In genomic region chr15:54167842-54168361, GRCm38 (mm10) we compare ENCODE assay signal across 24 mouse cellular contexts.
DNase-seq lines count a peak whose midpoint lies in the region; ATAC-seq and TF ChIP-seq lines count a peak whose summit lies in the region.
"Had no signal": no experiment of that assay in that cellular context is flagged by ENCODE, and none has a peak within 500 bp of the region (broad histone marks: within the 10 kb centered on the region; RNA-seq: fewer than 3 reads in every experiment).

No protein-coding gene starts in this region.

- no peak overlapping the region for H3K27ac ChIP-seq in midbrain, embryonic 12.5 days (replicated peaks)
- no peak overlapping the region for H3K27ac ChIP-seq in midbrain, embryonic 15.5 days
- no peak overlapping the region for H3K27ac ChIP-seq in liver, embryonic 11.5 days (ENCODE audit: low read depth, low read length)
- H3K27ac ChIP-seq in forebrain, postnatal 0 days (ENCODE audit: low read depth, low read length): no peak overlapping the region
- H3K27ac ChIP-seq: heart, adult 2 months; heart, embryonic 10.5 days; heart, embryonic 13.5 days; hindbrain, embryonic 12.5 days; hindbrain, embryonic 15.5 days had no signal

- no peaks in the 10 kb centered on the region for H3K27me3 ChIP-seq in midbrain, embryonic 12.5 days
- H3K27me3 ChIP-seq in midbrain, embryonic 15.5 days (replicated peaks): no peaks in the 10 kb centered on the region
- H3K27me3 ChIP-seq in liver, embryonic 11.5 days (replicated peaks; ENCODE audit: control insufficient read depth, insufficient read depth, low read length): no peaks in the 10 kb centered on the region
- no peaks in the 10 kb centered on the region for H3K27me3 ChIP-seq in forebrain, postnatal 0 days (ENCODE audit: insufficient read depth, low read length)
- H3K27me3 ChIP-seq: heart, embryonic 13.5 days; hindbrain, embryonic 12.5 days; hindbrain, embryonic 15.5 days had no signal

- peak; percentile 22 for DNase-seq in brain, embryonic 14.5 days (ENCODE audit: low read depth)
- peak; percentile 6 for DNase-seq in retina, embryonic 14.5 days (ENCODE audit: low spot score)
- no peak for DNase-seq in liver, embryonic 11.5 days (ENCODE audit: low spot score)
- DNase-seq in forebrain, postnatal 0 days: no peak
- DNase-seq in urinary bladder, postnatal 4 days (ENCODE audit: low spot score in 2 of 2): no peak
- no peak for DNase-seq in right cerebral cortex, postnatal 14 days
- DNase-seq: adrenal gland, adult 2 months; adrenal gland, postnatal 14 days; cerebellum, adult 18-20 months; cerebellum, adult 9-10 months; cerebellum, postnatal 14 days; gastrocnemius, postnatal 10 days; gastrocnemius, postnatal 36 days; heart, adult 2 months; heart, postnatal 14 days; heart, postnatal 4 days had no signal

- ATAC-seq in midbrain, embryonic 12.5 days (ENCODE audit: low FRiP score, low read depth): peak; percentile 27; the same call in 1 of the 2 replicates
- ATAC-seq in midbrain, embryonic 15.5 days (replicated peaks): peak; percentile 66; the same call in 1 of the 2 replicates
- no peak for ATAC-seq in liver, embryonic 11.5 days (replicated peaks; ENCODE audit: low FRiP score)
- ATAC-seq in forebrain, postnatal 0 days: no peak
- ATAC-seq: CD4-positive, CD25-positive, alpha-beta regulatory T cell, adult 4 months; forebrain, embryonic 14.5 days had no signal

- H3K4me3 ChIP-seq in midbrain, embryonic 12.5 days: no peak overlapping the region
- no peak overlapping the region for H3K4me3 ChIP-seq in midbrain, embryonic 15.5 days
- H3K4me3 ChIP-seq in liver, embryonic 11.5 days (ENCODE audit: low read depth, low read length): no peak overlapping the region
- no peak overlapping the region for H3K4me3 ChIP-seq in forebrain, postnatal 0 days (ENCODE audit: low read depth, low read length)
- H3K4me3 ChIP-seq: heart, adult 2 months; heart, embryonic 10.5 days; heart, embryonic 13.5 days; hindbrain, embryonic 12.5 days; hindbrain, embryonic 15.5 days had no signal

- no peaks in the 10 kb centered on the region for H3K9me3 ChIP-seq in midbrain, embryonic 12.5 days
- no peaks in the 10 kb centered on the region for H3K9me3 ChIP-seq in midbrain, embryonic 15.5 days
- H3K9me3 ChIP-seq in liver, embryonic 11.5 days (ENCODE audit: control insufficient read depth, low read length): no peaks in the 10 kb centered on the region
- no peaks in the 10 kb centered on the region for H3K9me3 ChIP-seq in forebrain, postnatal 0 days (ENCODE audit: low read length)
- H3K9me3 ChIP-seq: heart, embryonic 10.5 days; heart, embryonic 13.5 days; hindbrain, embryonic 12.5 days; hindbrain, embryonic 15.5 days had no signal

- TF ChIP-seq CTCF in brain, embryonic 14.5 days (IDR thresholded peaks at IDR 0.05; ENCODE audit: borderline replicate concordance, extremely low read depth, insufficient read depth, insufficient read length): no peak
- no peak for TF ChIP-seq CTCF in forebrain, postnatal 0 days (IDR thresholded peaks at IDR 0.05; ENCODE audit: low read depth)

- H3K4me1 ChIP-seq in midbrain, embryonic 12.5 days: no peaks in the 10 kb centered on the region
- H3K4me1 ChIP-seq in midbrain, embryonic 15.5 days: no peaks in the 10 kb centered on the region
- no peaks in the 10 kb centered on the region for H3K4me1 ChIP-seq in liver, embryonic 11.5 days (replicated peaks; ENCODE audit: control insufficient read depth, insufficient read depth, low read length)
- H3K4me1 ChIP-seq in forebrain, postnatal 0 days (ENCODE audit: insufficient read depth): no peaks in the 10 kb centered on the region
- H3K4me1 ChIP-seq: heart, embryonic 10.5 days; hindbrain, embryonic 12.5 days; hindbrain, embryonic 15.5 days had no signal

- no peaks in the 10 kb centered on the region for H3K36me3 ChIP-seq in midbrain, embryonic 12.5 days
- no peaks in the 10 kb centered on the region for H3K36me3 ChIP-seq in midbrain, embryonic 15.5 days (replicated peaks)
- H3K36me3 ChIP-seq in liver, embryonic 11.5 days (ENCODE audit: control insufficient read depth, insufficient read depth, low read length): no peaks in the 10 kb centered on the region
- H3K36me3 ChIP-seq in forebrain, postnatal 0 days (ENCODE audit: insufficient read depth): no peaks in the 10 kb centered on the region
- H3K36me3 ChIP-seq: heart, embryonic 10.5 days; heart, embryonic 13.5 days; hindbrain, embryonic 12.5 days; hindbrain, embryonic 15.5 days had no signal

- 48% methylated on average over 3 of the region's 3 CpGs for WGBS in midbrain, embryonic 12.5 days
- 46% methylated on average over 3 of the region's 3 CpGs for WGBS in midbrain, embryonic 15.5 days
- 88% methylated on average over 3 of the region's 3 CpGs for whole genome bisulfite sequencing in liver, embryonic 11.5 days
- 62% methylated on average over 3 of the region's 3 CpGs for WGBS in forebrain, postnatal 0 days

- H3K4me2 ChIP-seq in midbrain, embryonic 12.5 days (replicated peaks): no peak overlapping the region
- H3K4me2 ChIP-seq in midbrain, embryonic 15.5 days: no peak overlapping the region
- no peak overlapping the region for H3K4me2 ChIP-seq in liver, embryonic 11.5 days
- H3K4me2 ChIP-seq in forebrain, postnatal 0 days (ENCODE audit: low read depth): no peak overlapping the region
- H3K4me2 ChIP-seq: heart, embryonic 13.5 days; hindbrain, embryonic 12.5 days; hindbrain, embryonic 15.5 days had no signal

- H3K9ac ChIP-seq in midbrain, embryonic 12.5 days (replicated peaks): no peak overlapping the region
- no peak overlapping the region for H3K9ac ChIP-seq in midbrain, embryonic 15.5 days
- no peak overlapping the region for H3K9ac ChIP-seq in liver, embryonic 11.5 days (ENCODE audit: low read depth, low read length)
- H3K9ac ChIP-seq in forebrain, postnatal 0 days: no peak overlapping the region
- H3K9ac ChIP-seq: heart, embryonic 13.5 days; hindbrain, embryonic 12.5 days; hindbrain, embryonic 15.5 days had no signal

- TF ChIP-seq POLR2A in brain, embryonic 14.5 days (IDR thresholded peaks at IDR 0.05; ENCODE audit: borderline replicate concordance, extremely low read depth, insufficient read depth, insufficient read length, poor library complexity, severe bottlenecking): no peak

Comparison
In these comparisons a context has a peak if more than half of its experiments do, and no peak if none do; other contexts are left out.
1. DNase-seq: peak in brain, embryonic 14.5 days (single experiment) and retina, embryonic 14.5 days (single experiment); none in liver, embryonic 11.5 days (single experiment), forebrain, postnatal 0 days (single experiment), urinary bladder, postnatal 4 days (0 of 2) and right cerebral cortex, postnatal 14 days (single experiment).
2. ATAC-seq: peak in midbrain, embryonic 12.5 days (single experiment) and midbrain, embryonic 15.5 days (single experiment); none in liver, embryonic 11.5 days (single experiment) and forebrain, postnatal 0 days (single experiment).